Mouse (Mus musculus) testis, adult 2 months (tissue): Measurements from ENCODE around the gene Hhatl.

Experiments
- CTCF ChIP-seq: fragments of 200-500 bp; IDR thresholded peaks from 2 replicates; pipeline ENCODE4 v1.5.1; 2012; ENCODE audit warnings: low read depth, mild to moderate bottlenecking, inconsistent platforms, low read length, moderate library complexity; ENCODE audit not compliant: control insufficient read depth, insufficient read depth, insufficient replicate concordance
- POLR2A ChIP-seq: fragments of 200-500 bp; IDR thresholded peaks from 2 replicates; pipeline ENCODE4 v1.6.1; 2012; ENCODE audit warnings: low read depth, mild to moderate bottlenecking, inconsistent platforms, low read length, moderate library complexity; ENCODE audit not compliant: control insufficient read depth

DNA sequence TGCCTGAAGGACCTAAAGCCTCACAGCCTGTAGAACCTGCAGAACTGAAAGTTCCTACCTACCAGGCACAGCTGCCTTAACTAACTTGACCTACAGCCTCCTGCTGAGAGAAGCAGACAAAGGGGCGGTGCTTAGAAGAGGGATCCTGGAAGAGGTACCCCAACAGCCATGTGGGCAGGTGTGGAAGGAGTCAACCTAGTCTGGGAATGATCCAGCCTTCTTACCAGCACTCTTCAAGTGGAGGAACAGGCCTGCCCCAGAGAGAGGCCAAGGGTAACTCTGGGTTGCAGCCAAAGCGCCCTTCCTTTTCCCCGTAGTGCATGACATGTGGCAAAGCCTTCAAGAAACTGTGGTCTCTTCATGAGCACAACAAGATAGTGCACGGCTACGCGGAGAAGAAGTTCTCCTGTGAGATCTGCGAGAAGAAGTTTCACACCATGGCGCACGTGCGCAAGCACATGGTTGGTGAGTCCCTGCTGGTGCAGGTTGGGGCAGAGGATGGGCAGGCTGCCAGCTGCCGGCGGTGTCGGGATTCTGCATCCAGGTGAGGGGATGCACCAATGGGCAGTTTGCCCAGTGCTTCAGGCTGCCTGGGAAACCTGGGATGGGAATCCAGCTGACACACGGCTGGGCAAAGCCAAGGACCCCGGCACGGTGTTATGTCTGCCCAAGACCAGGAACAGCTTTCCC is 27.0 kb downstream of the Hhatl start:
- TF ChIP-seq CTCF: no peak
- TF ChIP-seq POLR2A: no peak
